Mouse (Mus musculus): ENCODE measurements around the gene Pin1rt1. TPM values are rescaled to one million over a fixed set of nuclear protein-coding genes. Genes with fewer than 3 reads are reported as not detected.

The Pin1rt1 gene
- total RNA-seq, 2 experiments from 2014 or later = not detected

Other genes with a start within 250 kb of the Pin1rt1 start
- gene Hipk3, start 221.9 kb downstream of the Pin1rt1 start, total RNA-seq (2021) = 100 to 1,000 TPM; 202 to 215 TPM
- 10 to 100 TPM; 12.0 to 14.7 TPM for gene Cstf3, start 125.9 kb downstream of the Pin1rt1 start, total RNA-seq (2021)
- gene Tcp11l1, start 4.2 kb downstream of the Pin1rt1 start, total RNA-seq (2021) = 1 to 10 TPM; 6.0 to 7.3 TPM
- gene Depdc7, start 26.5 kb upstream of the Pin1rt1 start, total RNA-seq (2021) = under 1 TPM; 0.89 to 0.99 TPM
- 10 to 100 TPM; 26.7 to 27.7 TPM for gene Qser1, start 100.4 kb upstream of the Pin1rt1 start, total RNA-seq (2021)
- gene Prrg4, start 133.5 kb upstream of the Pin1rt1 start, total RNA-seq (2021) = 1 to 10 TPM in 1 of 2 experiments, under 1 TPM in 1; 0.78 to 1.4 TPM
- gene Ccdc73, start 151.4 kb upstream of the Pin1rt1 start, total RNA-seq (2021) = 1 to 10 TPM; 3.9 to 4.2 TPM

Measured in heart, postnatal 25 days (tissue).